Mouse (Mus musculus): ENCODE measurements at regions not wholly inside any gene's neighbourhood (a gene's known extent, or its start where the extent isn't known, plus 50 kb on each side); places are given as distances from the start of the nearest gene placed in this dataset.

- no peak for TF ChIP-seq POLR2A (IDR thresholded peaks at IDR 0.05; ENCODE audit: extremely low read depth, insufficient read depth, low read length)
- TF ChIP-seq CTCF (IDR thresholded peaks at IDR 0.05; ENCODE audit: extremely low read depth, insufficient read depth, low read length) = no peak
- Histone ChIP-seq H3K4me1 (ENCODE audit: control insufficient read depth, insufficient read depth, low read length) (peaks cover 1% of the 10 kb centered on the region; the same call in 1 of the 2 replicates), H3K4me3 (ENCODE audit: insufficient read depth, low read length) (no peak overlapping the region), H3K27ac (ENCODE audit: insufficient read depth, low read length) (no peak overlapping the region)
Observed at GRCm38 (mm10) chr19:18337819-18338555, 293.6 kb downstream of the Ostf1 start.

GRCm38 (mm10) chr19:18336637-18337036, 295.0 kb downstream of the Ostf1 start:
- TF ChIP-seq CTCF (IDR thresholded peaks at IDR 0.05; ENCODE audit: extremely low read depth, insufficient read depth, low read length) = no peak
- no peak for TF ChIP-seq POLR2A (IDR thresholded peaks at IDR 0.05; ENCODE audit: extremely low read depth, insufficient read depth, low read length)
- peaks cover 1% of the 10 kb centered on the region; the same call in 1 of the 2 replicates for H3K4me1 ChIP-seq (ENCODE audit: control insufficient read depth, insufficient read depth, low read length)
- no peak overlapping the region for H3K27ac ChIP-seq (ENCODE audit: insufficient read depth, low read length)
- H3K4me3 ChIP-seq (ENCODE audit: insufficient read depth, low read length) = no peak overlapping the region

DNA sequence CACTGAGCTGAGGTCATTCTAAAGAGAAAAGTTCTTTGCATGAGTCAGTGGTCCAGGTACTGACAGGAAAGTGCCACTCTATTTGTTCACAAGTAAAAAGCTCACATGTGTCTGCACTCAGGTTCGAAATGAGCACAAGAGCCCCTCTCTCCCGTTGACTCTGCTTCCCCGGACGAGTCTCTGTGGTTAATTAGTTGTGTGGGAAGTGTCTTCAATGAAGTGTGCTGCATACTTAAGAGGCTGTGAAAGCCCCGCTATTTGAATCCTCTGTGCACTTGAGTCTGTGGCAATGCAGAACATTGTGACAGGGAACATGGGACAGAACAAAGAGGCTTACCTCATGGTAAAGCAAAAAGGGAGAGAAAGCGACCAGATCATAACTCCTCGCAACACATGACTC, 297.0 kb downstream of the Ostf1 start:
- TF ChIP-seq CTCF (IDR thresholded peaks at IDR 0.05; ENCODE audit: extremely low read depth, insufficient read depth, low read length) = no peak
- no peak for TF ChIP-seq POLR2A (IDR thresholded peaks at IDR 0.05; ENCODE audit: extremely low read depth, insufficient read depth, low read length)
- Histone ChIP-seq H3K4me1 (ENCODE audit: control insufficient read depth, insufficient read depth, low read length) (peaks cover 1% of the 10 kb centered on the region; the same call in 1 of the 2 replicates), H3K27ac (ENCODE audit: insufficient read depth, low read length) (no peak overlapping the region), H3K4me3 (ENCODE audit: insufficient read depth, low read length) (no peak overlapping the region)

DNA sequence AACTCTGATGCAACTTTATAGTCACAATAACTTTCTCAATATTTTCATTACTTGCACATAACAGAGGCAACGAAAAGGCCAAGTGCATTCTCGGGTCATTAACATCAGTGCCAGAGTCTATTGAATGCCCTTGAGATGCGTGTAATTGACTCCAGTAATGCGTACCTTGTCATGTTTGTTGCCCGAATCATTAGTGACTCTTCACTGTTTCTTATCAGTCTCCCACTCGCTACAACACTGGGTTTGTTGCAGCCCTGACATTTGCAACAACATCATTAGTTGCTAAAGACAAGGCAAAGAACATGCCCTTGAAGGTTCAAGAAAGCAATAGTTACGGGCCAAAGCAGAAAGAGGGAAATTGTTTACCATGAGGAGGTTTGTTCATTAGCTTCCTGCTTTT, 299.8 kb downstream of the Ostf1 start:
- TF ChIP-seq CTCF (IDR thresholded peaks at IDR 0.05; ENCODE audit: extremely low read depth, insufficient read depth, low read length) (no peak), POLR2A (IDR thresholded peaks at IDR 0.05; ENCODE audit: extremely low read depth, insufficient read depth, low read length) (no peak)
- H3K4me1 ChIP-seq (ENCODE audit: control insufficient read depth, insufficient read depth, low read length) = peaks cover 1% of the 10 kb centered on the region; the same call in 1 of the 2 replicates
- H3K27ac ChIP-seq (ENCODE audit: insufficient read depth, low read length) = no peak overlapping the region
- H3K4me3 ChIP-seq (ENCODE audit: insufficient read depth, low read length) = no peak overlapping the region

- Histone ChIP-seq H3K27ac (ENCODE audit: insufficient read depth, low read length) (no peak overlapping the region), H3K4me1 (ENCODE audit: control insufficient read depth, insufficient read depth, low read length) (no peaks in the 10 kb centered on the region), H3K4me3 (ENCODE audit: insufficient read depth, low read length) (no peak overlapping the region)
- no peak for TF ChIP-seq POLR2A (IDR thresholded peaks at IDR 0.05; ENCODE audit: extremely low read depth, insufficient read depth, low read length)
- TF ChIP-seq CTCF (IDR thresholded peaks at IDR 0.05; ENCODE audit: extremely low read depth, insufficient read depth, low read length) = no peak
Observed at GRCm38 (mm10) chr19:18329421-18329820, 302.2 kb downstream of the Ostf1 start.

GRCm38 (mm10) chr19:18318391-18318944, 313.2 kb downstream of the Ostf1 start:
- no peak overlapping the region for H3K4me3 ChIP-seq (ENCODE audit: insufficient read depth, low read length)
- H3K27ac ChIP-seq (ENCODE audit: insufficient read depth, low read length) = no peak overlapping the region
- TF ChIP-seq CTCF (IDR thresholded peaks at IDR 0.05; ENCODE audit: extremely low read depth, insufficient read depth, low read length) = no peak
- no peaks in the 10 kb centered on the region for H3K4me1 ChIP-seq (ENCODE audit: control insufficient read depth, insufficient read depth, low read length)

GRCm38 (mm10) chr19:18273415-18273814, 358.2 kb downstream of the Ostf1 start:
- H3K27ac ChIP-seq (ENCODE audit: insufficient read depth, low read length) = no peak overlapping the region
- TF ChIP-seq POLR2A (IDR thresholded peaks at IDR 0.05; ENCODE audit: extremely low read depth, insufficient read depth, low read length) = no peak
- no peak for TF ChIP-seq CTCF (IDR thresholded peaks at IDR 0.05; ENCODE audit: extremely low read depth, insufficient read depth, low read length)
- H3K4me1 ChIP-seq (ENCODE audit: control insufficient read depth, insufficient read depth, low read length) = no peaks in the 10 kb centered on the region
- H3K4me3 ChIP-seq (ENCODE audit: insufficient read depth, low read length) = no peak overlapping the region

- no peak overlapping the region for H3K4me3 ChIP-seq (ENCODE audit: insufficient read depth, low read length)
- no peak overlapping the region for H3K27ac ChIP-seq (ENCODE audit: insufficient read depth, low read length)
- H3K4me1 ChIP-seq (ENCODE audit: control insufficient read depth, insufficient read depth, low read length) = no peaks in the 10 kb centered on the region
- no peak for TF ChIP-seq CTCF (IDR thresholded peaks at IDR 0.05; ENCODE audit: extremely low read depth, insufficient read depth, low read length)
- no peak for TF ChIP-seq POLR2A (IDR thresholded peaks at IDR 0.05; ENCODE audit: extremely low read depth, insufficient read depth, low read length)
Observed at GRCm38 (mm10) chr19:18255074-18255684, 376.4 kb downstream of the Ostf1 start.

- Histone ChIP-seq H3K4me1 (ENCODE audit: control insufficient read depth, insufficient read depth, low read length) (no peaks in the 10 kb centered on the region), H3K4me3 (ENCODE audit: insufficient read depth, low read length) (no peak overlapping the region), H3K27ac (ENCODE audit: insufficient read depth, low read length) (no peak overlapping the region)
- TF ChIP-seq CTCF (IDR thresholded peaks at IDR 0.05; ENCODE audit: extremely low read depth, insufficient read depth, low read length) = no peak
- TF ChIP-seq POLR2A (IDR thresholded peaks at IDR 0.05; ENCODE audit: extremely low read depth, insufficient read depth, low read length) = no peak
Observed at GRCm38 (mm10) chr19:18253333-18253732, 378.3 kb downstream of the Ostf1 start.
